Mouse (Mus musculus): ENCODE data around the gene Vmn1r8.

- TF ChIP-seq CTCF (IDR thresholded peaks at IDR 0.05; ENCODE audit: borderline replicate concordance, extremely low read depth, insufficient read depth, insufficient read length) = no peak
- no peak for TF ChIP-seq POLR2A (IDR thresholded peaks at IDR 0.05; ENCODE audit: borderline replicate concordance, extremely low read depth, insufficient read depth, insufficient read length, poor library complexity, severe bottlenecking)
Observed at GRCm38 (mm10) chr6:57034674-57035073, 2.6 kb downstream of the Vmn1r8 start.

Data from brain, embryonic 14.5 days (tissue).